Mouse (Mus musculus): ENCODE data around the gene Rhox11. TPM values are rescaled to one million over a fixed set of nuclear protein-coding genes. Genes with fewer than 3 reads are reported as not detected.

Gene Rhox11
- not detected for polyA plus RNA-seq (2014; fragmentation: Illumina TruSeq; extraction: RNeasy Lipid Tissue Mini Kit (QIAGEN cat#74804))

GRCm38 (mm10) chrX:38085041-38085440 lies at the start of gene Rhox11:
Gene Rhox11 (minus strand): TSS chrX:38085141.

GRCm38 (mm10) chrX:38120982-38121381 lies 36.0 kb upstream of the Rhox11 start, which contains the start of gene Rhox13:
Gene Rhox13 (plus strand): TSS chrX:38121219.

GRCm38 (mm10) chrX:38110807-38111206 lies 25.9 kb upstream of the Rhox11 start, which contains the start of gene Rhox12:
Gene Rhox12 (minus strand): TSS chrX:38110907.

GRCm38 (mm10) chrX:38066175-38066574 lies 18.8 kb downstream of the Rhox11 start, which contains the start of gene Rhox10:
Gene Rhox10 (plus strand): TSS chrX:38066475.

GRCm38 (mm10) chrX:38043014-38043413 lies 41.9 kb downstream of the Rhox11 start, which contains the start of gene Btg1-ps2:
Gene Btg1-ps2 (minus strand): TSS chrX:38043114.

Other genes starting within 250 kb of the Rhox11 start
- gene Rhox8, start 206.2 kb downstream of the Rhox11 start, polyA plus RNA-seq (2014; fragmentation: Illumina TruSeq; extraction: RNeasy Lipid Tissue Mini Kit (QIAGEN cat#74804)) = 6.0 TPM
- gene Rhox7b, start 187.9 kb downstream of the Rhox11 start, polyA plus RNA-seq (2014; fragmentation: Illumina TruSeq; extraction: RNeasy Lipid Tissue Mini Kit (QIAGEN cat#74804)) = not detected
- gene Rhox9, start 183.4 kb downstream of the Rhox11 start, polyA plus RNA-seq (2014; fragmentation: Illumina TruSeq; extraction: RNeasy Lipid Tissue Mini Kit (QIAGEN cat#74804)) = not detected
- 0.29 TPM for gene Btg1-ps1, start 66.3 kb downstream of the Rhox11 start, polyA plus RNA-seq (2014; fragmentation: Illumina TruSeq; extraction: RNeasy Lipid Tissue Mini Kit (QIAGEN cat#74804))
- gene Btg1-ps2, start 42.0 kb downstream of the Rhox11 start, polyA plus RNA-seq (2014; fragmentation: Illumina TruSeq; extraction: RNeasy Lipid Tissue Mini Kit (QIAGEN cat#74804)) = not detected
- gene Rhox10, start 18.7 kb downstream of the Rhox11 start, polyA plus RNA-seq (2014; fragmentation: Illumina TruSeq; extraction: RNeasy Lipid Tissue Mini Kit (QIAGEN cat#74804)) = not detected
- not detected for gene Rhox12, start 25.8 kb upstream of the Rhox11 start, polyA plus RNA-seq (2014; fragmentation: Illumina TruSeq; extraction: RNeasy Lipid Tissue Mini Kit (QIAGEN cat#74804))
- gene Rhox13, start 36.1 kb upstream of the Rhox11 start, polyA plus RNA-seq (2014; fragmentation: Illumina TruSeq; extraction: RNeasy Lipid Tissue Mini Kit (QIAGEN cat#74804)) = not detected
- 122 TPM for gene Zbtb33, start 104.7 kb upstream of the Rhox11 start, polyA plus RNA-seq (2014; fragmentation: Illumina TruSeq; extraction: RNeasy Lipid Tissue Mini Kit (QIAGEN cat#74804))
- gene Tmem255a, start 167.3 kb upstream of the Rhox11 start, polyA plus RNA-seq (2014; fragmentation: Illumina TruSeq; extraction: RNeasy Lipid Tissue Mini Kit (QIAGEN cat#74804)) = 79.4 TPM
- not detected for gene Atp1b4, start 231.0 kb upstream of the Rhox11 start, polyA plus RNA-seq (2014; fragmentation: Illumina TruSeq; extraction: RNeasy Lipid Tissue Mini Kit (QIAGEN cat#74804))

All from ovary, adult 10 weeks (tissue).